Mouse (Mus musculus): Measurements from ENCODE around the gene Gm49321.

The Gm49321 gene

DNA sequence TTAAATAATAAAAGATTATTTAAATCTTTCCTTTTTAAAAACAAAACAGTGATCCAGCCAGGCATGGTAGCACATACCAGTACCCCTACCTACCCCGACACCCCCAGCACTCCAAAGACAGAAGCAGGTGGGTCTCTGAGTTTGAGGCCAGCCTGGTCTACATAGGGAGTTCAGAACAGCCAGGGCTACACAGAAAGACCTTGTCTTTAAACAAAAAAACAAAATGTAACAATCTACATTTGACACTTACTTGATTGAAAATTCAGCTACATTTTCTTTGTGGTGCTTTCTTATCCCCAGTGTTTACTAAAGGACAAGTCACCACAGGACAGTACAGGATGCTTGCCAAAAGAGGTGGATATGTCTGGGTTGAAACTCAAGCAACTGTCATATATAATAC is at the start of gene Gm49321:
Gene Gm49321, plus strand, starts transcription at position 301 of the 400 bp plus-strand sequence.
- no peak for DNase-seq (ENCODE audit: low read depth, low spot score)

GRCm38 (mm10) chr12:73888003-73888783 is 49.3 kb upstream of the Gm49321 start:
- no peak for DNase-seq (ENCODE audit: low read depth, low spot score)

DNA sequence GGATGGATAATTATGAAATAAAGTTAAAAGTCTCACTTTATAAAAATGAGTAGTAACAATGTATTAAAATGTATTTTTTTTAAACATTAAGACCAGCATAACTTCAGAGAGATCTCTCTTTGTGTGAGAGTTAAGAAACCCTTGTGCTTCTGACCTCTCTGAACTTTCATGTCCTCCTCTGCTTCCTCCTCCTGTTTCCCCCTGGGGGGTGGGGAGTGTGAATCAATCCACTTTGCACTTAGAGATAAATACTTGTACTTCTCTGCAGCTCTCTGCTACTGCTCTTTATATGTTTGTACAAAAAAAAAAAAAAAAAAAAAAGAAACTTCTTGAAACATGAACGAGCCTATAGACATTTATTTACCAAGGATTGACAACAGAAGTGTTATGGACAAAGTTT is 47.9 kb upstream of the Gm49321 start:
- DNase-seq (ENCODE audit: low read depth, low spot score) = no peak

DNA sequence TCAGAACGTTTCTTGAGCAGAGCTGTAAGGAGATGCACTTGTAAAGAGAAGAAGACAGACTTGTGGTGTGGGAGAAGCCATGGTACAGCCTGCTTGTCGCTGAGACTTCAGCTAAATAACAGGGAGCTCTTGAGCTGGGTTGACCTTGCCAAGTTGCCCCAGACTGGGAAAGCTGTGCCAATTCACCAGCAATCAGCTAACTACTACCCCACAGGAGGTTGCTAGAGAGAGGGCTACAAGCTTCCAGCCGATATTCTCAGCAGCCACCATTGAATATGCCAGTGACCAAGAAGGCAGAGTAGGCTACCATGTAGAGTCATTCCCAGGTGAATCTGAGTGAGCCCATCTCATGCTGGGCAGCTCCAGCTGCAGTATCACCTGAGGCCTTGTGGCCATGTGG is 47.4 kb upstream of the Gm49321 start:
- DNase-seq (ENCODE audit: low read depth, low spot score) = no peak

- no peak for DNase-seq (ENCODE audit: low read depth, low spot score)
Measured at GRCm38 (mm10) chr12:73892616-73893015, 44.8 kb upstream of the Gm49321 start.

DNA sequence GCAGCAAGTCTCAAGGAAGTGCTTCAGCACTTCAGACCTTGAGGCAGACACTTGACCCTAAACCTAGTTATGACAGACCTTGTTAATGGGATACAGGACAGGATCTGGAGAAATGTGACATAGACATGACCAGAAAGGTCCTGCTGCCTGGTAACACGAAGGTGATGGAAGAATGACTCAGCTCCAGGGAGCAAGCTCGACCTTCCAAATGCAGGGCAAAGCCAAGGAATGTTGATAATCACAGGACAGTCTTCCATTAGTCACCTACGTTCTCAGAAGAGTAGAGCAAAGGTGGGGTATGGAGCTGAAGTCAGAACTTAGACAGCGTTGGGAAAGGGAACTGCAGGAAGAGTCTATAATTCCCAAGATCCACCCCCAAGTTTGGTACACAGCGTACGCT is 42.6 kb upstream of the Gm49321 start:
- DNase-seq (ENCODE audit: low read depth, low spot score) = no peak

- no peak for DNase-seq (ENCODE audit: low read depth, low spot score)
Measured at GRCm38 (mm10) chr12:73895674-73896073, 41.8 kb upstream of the Gm49321 start.

DNA sequence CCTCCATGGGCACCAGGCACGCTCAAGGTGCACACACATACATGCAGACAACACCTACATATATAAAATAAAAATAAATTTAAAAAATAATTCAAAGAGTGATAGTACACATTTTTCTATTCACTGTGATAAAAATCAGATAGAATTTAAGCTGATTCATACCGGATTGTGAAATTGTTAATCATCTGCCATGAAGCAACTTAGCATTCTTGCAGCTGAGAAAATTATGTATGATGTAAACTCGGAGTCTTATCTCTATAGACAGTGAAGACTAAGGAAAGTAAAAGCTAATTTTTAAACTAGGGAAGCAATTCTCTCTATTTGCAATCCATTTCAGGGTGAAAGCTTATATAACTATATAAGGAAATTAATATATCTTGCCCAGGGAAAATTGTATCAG is 41.0 kb upstream of the Gm49321 start:
- DNase-seq (ENCODE audit: low read depth, low spot score) = no peak

GRCm38 (mm10) chr12:73898281-73898680 is 39.2 kb upstream of the Gm49321 start:
- no peak for DNase-seq (ENCODE audit: low read depth, low spot score)

- DNase-seq (ENCODE audit: low read depth, low spot score) = no peak
Measured at GRCm38 (mm10) chr12:73904133-73904934, 33.1 kb upstream of the Gm49321 start.

GRCm38 (mm10) chr12:73905041-73905440 is 32.4 kb upstream of the Gm49321 start:
- no peak for DNase-seq (ENCODE audit: low read depth, low spot score)

DNA sequence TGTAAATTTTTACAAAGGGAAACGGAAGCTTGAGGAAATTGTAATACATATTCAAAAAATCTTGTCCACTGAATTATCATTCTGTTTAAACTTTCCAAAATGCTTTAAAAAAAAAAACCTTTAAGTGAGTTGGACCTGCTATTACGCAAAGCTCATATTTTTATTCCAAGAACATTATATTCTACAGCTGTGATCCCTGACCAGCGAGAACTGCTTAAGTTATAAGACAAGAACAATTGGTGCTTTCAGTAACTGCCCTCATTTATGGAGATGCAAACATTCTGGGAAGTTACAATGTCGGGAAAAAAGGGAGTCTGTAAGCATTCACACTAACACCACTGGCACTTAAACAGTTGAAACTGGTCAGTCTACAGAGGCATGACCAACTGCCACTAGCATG is 31.9 kb upstream of the Gm49321 start:
- no peak for DNase-seq (ENCODE audit: low read depth, low spot score)

DNA sequence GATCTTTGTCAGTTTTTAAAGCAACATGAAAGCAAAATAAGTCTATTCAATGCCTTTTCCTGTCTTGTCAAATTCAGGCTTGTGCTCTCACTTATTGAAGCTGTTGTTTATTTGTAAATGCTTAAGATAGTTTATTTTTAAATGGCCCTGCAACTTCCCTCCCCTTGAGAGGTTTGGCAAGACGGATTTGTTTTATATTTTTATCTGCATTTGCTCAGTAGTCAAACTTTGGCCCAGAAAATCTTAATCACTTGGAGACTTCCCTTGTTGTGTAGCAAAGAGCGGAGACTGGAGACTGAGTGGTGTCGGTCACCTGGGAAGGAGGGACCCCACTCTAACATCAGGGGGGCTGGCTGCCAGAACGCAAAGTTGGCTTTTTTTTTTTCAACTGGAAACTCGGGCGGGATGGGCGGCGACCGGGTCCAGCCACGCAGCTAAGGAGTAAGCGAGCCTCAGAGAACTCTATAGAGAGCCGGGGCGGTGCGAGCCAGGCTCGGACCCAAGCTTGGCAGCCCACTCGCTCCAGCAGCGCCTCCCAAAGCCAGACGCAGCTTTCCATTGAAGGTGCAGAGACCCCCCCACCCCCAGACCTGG is 30.3 kb upstream of the Gm49321 start:
- DNase-seq (ENCODE audit: low read depth, low spot score) = no peak

DNA sequence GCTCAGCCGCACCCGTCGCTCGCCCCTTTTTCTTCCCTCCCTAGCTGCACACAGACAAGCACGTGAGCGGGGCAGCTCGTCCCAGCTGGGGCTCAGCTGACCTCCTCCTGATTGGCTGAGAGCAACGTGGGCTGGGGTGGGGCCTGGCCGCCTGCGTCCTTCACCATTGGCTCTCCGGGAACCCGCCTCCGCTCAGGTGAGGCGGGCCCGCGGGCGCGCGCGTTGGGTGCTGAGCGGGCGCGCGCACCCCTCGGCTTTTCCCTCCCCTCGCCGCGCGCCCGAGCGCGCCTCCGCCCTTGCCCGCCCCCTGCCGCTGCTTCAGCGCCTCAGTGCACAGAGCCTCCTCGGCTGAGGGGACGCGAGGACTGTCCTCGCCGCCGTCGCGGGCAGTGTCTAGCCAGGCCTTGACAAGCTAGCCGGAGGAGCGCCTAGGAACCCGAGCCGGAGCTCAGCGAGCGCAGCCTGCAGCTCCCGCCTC is 29.7 kb upstream of the Gm49321 start:
- DNase-seq (ENCODE audit: low read depth, low spot score) = peak; percentile 98

DNA sequence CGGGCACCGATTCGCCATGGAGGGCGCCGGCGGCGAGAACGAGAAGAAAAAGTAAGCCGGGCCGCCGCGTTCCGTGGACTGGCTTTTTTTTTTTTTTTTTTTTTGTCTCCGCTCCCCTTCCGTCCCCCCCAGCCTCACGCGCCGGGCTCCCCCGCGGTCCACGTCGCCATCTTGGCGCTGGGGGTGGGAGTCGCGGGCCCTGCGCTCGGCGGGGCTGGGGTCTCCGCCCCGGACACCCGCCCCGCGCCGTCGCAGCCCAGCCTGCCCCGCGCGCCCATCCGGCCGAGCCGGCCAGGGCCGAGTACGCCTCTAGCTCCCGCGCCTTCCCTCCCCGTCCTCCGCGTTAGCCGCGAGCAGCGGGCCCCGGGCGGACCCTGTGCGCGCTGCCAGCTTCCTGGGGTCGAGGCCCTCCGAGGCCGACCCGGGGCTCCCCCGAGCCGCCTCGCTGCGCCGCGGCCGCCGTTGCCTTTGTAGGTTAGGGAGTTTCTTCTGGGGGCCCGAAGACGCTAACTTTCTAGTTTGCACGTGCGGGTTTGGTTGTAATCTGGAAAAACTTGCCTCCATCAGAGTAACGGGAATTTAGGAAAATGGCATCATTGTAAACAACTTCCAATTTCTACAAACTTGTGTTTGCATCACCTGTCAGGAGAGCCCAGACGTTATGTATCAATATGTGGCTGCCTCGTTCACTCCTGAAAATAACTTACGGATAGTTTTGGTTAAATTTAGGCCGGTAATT is 29.0 kb upstream of the Gm49321 start:
- peak; percentile 71 for DNase-seq (ENCODE audit: low read depth, low spot score)

- DNase-seq (ENCODE audit: low read depth, low spot score) = no peak
Measured at GRCm38 (mm10) chr12:73909013-73909575, 28.4 kb upstream of the Gm49321 start.

- no peak for DNase-seq (ENCODE audit: low read depth, low spot score)
Measured at GRCm38 (mm10) chr12:73918479-73918878, 19.0 kb upstream of the Gm49321 start.

DNA sequence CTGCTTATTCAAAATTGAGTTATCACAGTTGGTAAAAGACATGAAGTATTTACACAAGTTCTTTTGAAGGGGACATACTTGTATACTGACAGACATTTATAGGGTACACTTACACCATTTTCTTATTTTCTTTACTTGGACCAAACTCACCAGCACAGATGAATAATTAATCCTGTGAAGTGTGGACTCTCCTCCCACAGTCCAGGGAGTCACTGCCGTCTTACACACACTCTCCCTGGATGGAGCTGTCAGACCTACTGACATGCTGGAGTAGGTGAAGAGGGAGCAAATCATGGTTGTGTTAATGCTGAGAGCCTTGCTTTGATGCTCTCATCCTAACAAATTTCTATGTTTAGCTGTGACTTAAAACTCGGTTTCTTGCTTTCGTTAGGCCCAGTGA is 7.2 kb upstream of the Gm49321 start:
- DNase-seq (ENCODE audit: low read depth, low spot score) = no peak

DNA sequence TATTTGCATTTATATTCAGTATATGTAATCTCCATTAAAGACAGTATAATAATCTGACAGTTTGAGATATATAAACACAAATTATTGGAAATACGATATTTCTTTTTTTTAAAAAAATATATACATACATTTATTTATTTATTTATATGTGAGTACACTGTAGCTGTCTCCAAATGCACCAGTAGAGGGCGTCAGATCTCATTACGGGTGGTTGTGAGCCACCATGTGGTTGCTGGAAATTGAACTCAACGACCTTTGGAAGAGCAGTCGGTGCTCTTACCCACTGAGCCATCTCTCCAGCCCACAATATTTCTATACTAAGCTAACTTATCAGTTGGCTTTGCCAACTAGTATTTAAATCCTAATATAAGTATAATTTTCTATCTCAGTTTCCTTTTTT is 6.2 kb upstream of the Gm49321 start:
- DNase-seq (ENCODE audit: low read depth, low spot score) = peak; percentile 79

GRCm38 (mm10) chr12:73934528-73934927 is 2.9 kb upstream of the Gm49321 start:
- DNase-seq (ENCODE audit: low read depth, low spot score) = no peak

- DNase-seq (ENCODE audit: low read depth, low spot score) = no peak
Measured at GRCm38 (mm10) chr12:73939542-73939941, 2.1 kb downstream of the Gm49321 start.

All from ZHBTc4 (cell line).